Mouse (Mus musculus) activated CD4-positive, CD25-positive, alpha-beta regulatory T cell, adult 9 weeks (primary cell): Measurements from ENCODE around the gene Rspo3. TPM values are rescaled to one million over a fixed set of nuclear protein-coding genes. Genes with fewer than 3 reads are reported as not detected.

Experiments
- polyA plus RNA-seq: library from polyadenylated mRNA; unstranded; fragments of 100-300 nt; shearing (Covaris generic); gene quantifications from one replicate; pipeline ENCODE4 v1.2.1, GENCODE M21; 2017

Gene Rspo3
- not detected for polyA plus RNA-seq

DNA sequence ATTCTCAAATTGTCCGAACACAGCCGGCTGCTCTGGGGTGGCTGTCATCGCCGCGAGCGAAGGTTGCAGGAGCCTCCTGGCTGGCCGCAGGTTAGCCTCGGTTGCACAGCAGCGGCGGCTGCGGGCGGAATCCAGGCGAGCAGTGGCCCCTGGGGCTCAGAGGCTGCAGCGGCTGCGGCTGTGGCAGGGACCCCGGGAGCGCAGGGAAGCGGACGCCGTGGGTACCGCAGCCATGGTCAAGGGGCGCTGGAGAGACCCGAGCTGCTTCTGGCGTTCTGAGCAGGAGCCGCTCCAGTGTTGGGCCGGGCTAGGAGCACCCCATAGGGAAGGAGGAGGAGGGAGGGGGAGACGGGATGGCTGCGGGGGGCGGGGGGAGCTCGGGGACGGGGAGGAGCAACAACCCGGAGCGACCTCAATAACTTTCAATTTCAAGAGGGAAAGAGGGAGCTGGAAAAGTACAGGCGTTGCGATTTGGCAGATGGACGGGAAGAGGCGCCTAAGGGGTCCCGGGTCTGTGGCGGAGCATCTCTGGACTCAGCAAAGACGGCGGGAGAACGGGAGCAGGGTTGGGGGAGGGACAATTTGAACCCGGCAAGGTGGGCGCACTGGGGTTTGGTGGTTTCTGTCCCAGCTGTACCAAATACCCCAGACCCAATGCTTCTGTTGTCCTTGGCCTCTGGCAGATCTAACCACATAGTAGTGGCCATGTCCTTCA, at the start of gene Rspo3:
Gene Rspo3, minus strand, starts transcription at position 322 of the 715 bp plus-strand sequence.

Other genes starting within 250 kb of the Rspo3 start
- 24.6 TPM for gene Echdc1, start 222.7 kb downstream of the Rspo3 start, polyA plus RNA-seq
- 80.8 TPM for gene Rnf146, start 173.4 kb downstream of the Rspo3 start, polyA plus RNA-seq